Mouse (Mus musculus) intestine, embryonic 14.5 days (tissue): ENCODE measurements around the gene Siglecf. TPM values are rescaled to one million over a fixed set of nuclear protein-coding genes. Genes with fewer than 3 reads are reported as not detected.

ENCODE experiments used
- ATAC-seq: fragments of 200-750 bp; cut with Nextera tagmentation; replicated peaks from 2 replicates; pipeline ENCODE4 v1.8.0; 2017; ENCODE audit warnings: low read depth, moderate number of reproducible peaks, moderate TSS enrichment, moderate library complexity; ENCODE audit not compliant: low FRiP score, low TSS enrichment
- DNase-seq: peaks from one replicate; pipeline ENCODE4 v3.0.0-alpha.2; 2018; ENCODE audit warnings: low spot score
- H3K27ac ChIP-seq: fragments of 300-500 bp; sonication (generic); 2 replicates; pipeline ENCODE4 v1.5.1; 2014; ENCODE audit warnings: low read depth, mild to moderate bottlenecking, control low read depth
- H3K27me3 ChIP-seq: fragments of 300-500 bp; sonication (generic); replicated peaks from 2 replicates; pipeline ENCODE4 v1.6.1; 2014; ENCODE audit warnings: low read length, control low read depth; ENCODE audit not compliant: control insufficient read depth, insufficient read depth
- H3K36me3 ChIP-seq: fragments of 300-500 bp; sonication (generic); 2 replicates; pipeline ENCODE4 v1.6.1; 2014; ENCODE audit warnings: low read length, control low read depth; ENCODE audit not compliant: control insufficient read depth, insufficient read depth
- H3K4me1 ChIP-seq: fragments of 300-500 bp; sonication (generic); replicated peaks from 2 replicates; pipeline ENCODE4 v1.6.1; 2014; ENCODE audit warnings: low read length, control low read depth, mixed read lengths; ENCODE audit not compliant: control insufficient read depth, insufficient read depth
- H3K4me2 ChIP-seq: fragments of 300-500 bp; sonication (generic); 2 replicates; pipeline ENCODE4 v1.6.1; 2014; ENCODE audit warnings: low read length
- H3K4me3 ChIP-seq: fragments of 300-500 bp; sonication (generic); 2 replicates; pipeline ENCODE4 v1.5.1; 2014; ENCODE audit warnings: low read depth, low read length, control low read depth, mixed read lengths
- H3K9ac ChIP-seq: fragments of 300-500 bp; sonication (generic); 2 replicates; pipeline ENCODE4 v1.6.1; 2014; ENCODE audit warnings: mild to moderate bottlenecking, low read length
- H3K9me3 ChIP-seq: fragments of 300-500 bp; sonication (generic); 2 replicates; pipeline ENCODE4 v1.6.1; 2016; ENCODE audit warnings: low read length, control low read depth; ENCODE audit not compliant: control insufficient read depth
- WGBS: fragments of 180-500 bp; shearing (Covaris S2); extraction: QIAGEN DNeasy Blood & Tissue Kit; methylation state at CpG from one replicate; pipeline ENCODE4 v1.1.7; 2014; 5-methylcytosine and 5-hydroxymethylcytosine counted together
- polyA plus RNA-seq: library from polyadenylated mRNA; unstranded; fragments of >200 nt; fragmentation: Nextera tagmentation; extraction: Ambion mirVana; gene quantifications from 2 replicates; pipeline ENCODE4 v1.2.1, GENCODE M21; 2014

Gene Siglecf
- polyA plus RNA-seq, 1 experiment from 2014 or later: 0.30 TPM

GRCm38 (mm10) chr7:43399501-43399900 lies 48.4 kb downstream of the Siglecf start:
- H3K9me3 ChIP-seq: no peaks in the 10 kb centered on the region
- ATAC-seq (no peak), DNase-seq (no peak)
- WGBS: 86% methylated on average over 2 of the region's 2 CpGs
- no peaks in the 10 kb centered on the region for H3K27me3 ChIP-seq
- H3K36me3 ChIP-seq: no peaks in the 10 kb centered on the region
- no peak overlapping the region for H3K27ac ChIP-seq
- no peak overlapping the region for H3K4me3 ChIP-seq
- H3K4me1 ChIP-seq: no peaks in the 10 kb centered on the region
- H3K9ac ChIP-seq: no peak overlapping the region
- H3K4me2 ChIP-seq: no peak overlapping the region

GRCm38 (mm10) chr7:43402718-43403117 lies 51.6 kb downstream of the Siglecf start:
- no peak overlapping the region for H3K9ac ChIP-seq
- 22% methylated on average over 2 of the region's 2 CpGs for WGBS
- H3K4me1 ChIP-seq: no peaks in the 10 kb centered on the region
- H3K36me3 ChIP-seq: no peaks in the 10 kb centered on the region
- no peaks in the 10 kb centered on the region for H3K27me3 ChIP-seq
- ATAC-seq: no peak
- no peak for DNase-seq
- H3K4me2 ChIP-seq: no peak overlapping the region
- H3K27ac ChIP-seq: no peak overlapping the region
- H3K4me3 ChIP-seq: no peak overlapping the region
- no peaks in the 10 kb centered on the region for H3K9me3 ChIP-seq

- Histone ChIP-seq H3K4me2 (no peak overlapping the region), H3K27me3 (no peaks in the 10 kb centered on the region), H3K9me3 (no peaks in the 10 kb centered on the region), H3K27ac (no peak overlapping the region), H3K4me1 (no peaks in the 10 kb centered on the region), H3K36me3 (no peaks in the 10 kb centered on the region), H3K4me3 (no peak overlapping the region), H3K9ac (no peak overlapping the region)
- no peak for DNase-seq
- 81% methylated on average over 3 of the region's 3 CpGs for WGBS
- ATAC-seq: no peak
These were observed 56.4 kb downstream of the Siglecf start for GRCm38 (mm10) chr7:43407573-43407972.

- Histone ChIP-seq H3K4me3 (no peak within 1 kb of the TSS), H3K9ac (no peak within 1 kb of the TSS), H3K4me2 (no peak within 1 kb of the TSS), H3K27ac (no peak within 1 kb of the TSS), H3K27me3 (no peaks in the 10 kb centered on the region), H3K4me1 (no peaks in the 10 kb centered on the region), H3K36me3 (no peaks in the 10 kb centered on the region), H3K9me3 (no peaks in the 10 kb centered on the region)
- no peak for ATAC-seq
- no peak for DNase-seq
- WGBS: 61% methylated on average over 4 of the region's 4 CpGs
These were observed 57.0 kb downstream of the Siglecf start, which contains the start of gene Siglecg for GRCm38 (mm10) chr7:43408131-43408553. TSS of gene Siglecg (plus strand) at chr7:43408204.

GRCm38 (mm10) chr7:43409084-43409483 lies 57.9 kb downstream of the Siglecf start:
- Histone ChIP-seq H3K4me3 (no peak overlapping the region), H3K4me1 (no peaks in the 10 kb centered on the region), H3K36me3 (no peaks in the 10 kb centered on the region), H3K9me3 (no peaks in the 10 kb centered on the region), H3K9ac (no peak overlapping the region), H3K27ac (no peak overlapping the region), H3K4me2 (no peak overlapping the region), H3K27me3 (no peaks in the 10 kb centered on the region)
- DNase-seq (no peak), ATAC-seq (no peak)
- 86% methylated on average over 3 of the region's 3 CpGs for WGBS

Other genes with a start within 250 kb of the Siglecf start
- not detected in 2 replicates for gene Zfp936, start 237.1 kb upstream of the Siglecf start, polyA plus RNA-seq
- gene Zfp715, start 38.0 kb upstream of the Siglecf start, polyA plus RNA-seq: 14.1 and 14.9 TPM in 2 replicates
- 0.20 and 0.31 TPM in 2 replicates for gene Siglecg, start 56.9 kb downstream of the Siglecf start, polyA plus RNA-seq
- 0.22 and 0.60 TPM in 2 replicates for gene Lim2, start 76.3 kb downstream of the Siglecf start, polyA plus RNA-seq
- gene Nkg7, start 85.7 kb downstream of the Siglecf start, polyA plus RNA-seq: 2.8 and 3.4 TPM in 2 replicates
- not detected in 2 replicates for gene Cldnd2, start 89.4 kb downstream of the Siglecf start, polyA plus RNA-seq
- gene Etfb, start 92.7 kb downstream of the Siglecf start, polyA plus RNA-seq: 347 and 370 TPM in 2 replicates
- gene Gm45233, start 92.8 kb downstream of the Siglecf start, polyA plus RNA-seq: 0.39 TPM in 1 of 2 replicates, not detected in the other
- 4.2 and 5.6 TPM in 2 replicates for gene Vsig10l, start 111.8 kb downstream of the Siglecf start, polyA plus RNA-seq
- gene Iglon5, start 138.7 kb downstream of the Siglecf start, polyA plus RNA-seq: 0.67 and 0.72 TPM in 2 replicates
- gene 4931406B18Rik, start 154.6 kb downstream of the Siglecf start, polyA plus RNA-seq: not detected in 2 replicates
- 1.7 and 2.0 TPM in 2 replicates for gene Cd33, start 193.1 kb downstream of the Siglecf start, polyA plus RNA-seq
- gene Zfp658, start 210.9 kb downstream of the Siglecf start, polyA plus RNA-seq: 3.4 and 3.8 TPM in 2 replicates
- 12.4 TPM in 2 replicates for gene Zfp719, start 228.3 kb downstream of the Siglecf start, polyA plus RNA-seq